Mouse (Mus musculus): ENCODE measurements around the gene Mtif2. TPM values are rescaled to one million over a fixed set of nuclear protein-coding genes. Genes with fewer than 3 reads are reported as not detected.

Gene Mtif2
- polyA plus RNA-seq (2012; rRNA removed): 8.3 and 8.5 TPM in 2 replicates

GRCm38 (mm10) chr11:29525988-29526794 is at the start of gene Mtif2:
Gene Mtif2 (plus strand): TSS chr11:29526408.

DNA sequence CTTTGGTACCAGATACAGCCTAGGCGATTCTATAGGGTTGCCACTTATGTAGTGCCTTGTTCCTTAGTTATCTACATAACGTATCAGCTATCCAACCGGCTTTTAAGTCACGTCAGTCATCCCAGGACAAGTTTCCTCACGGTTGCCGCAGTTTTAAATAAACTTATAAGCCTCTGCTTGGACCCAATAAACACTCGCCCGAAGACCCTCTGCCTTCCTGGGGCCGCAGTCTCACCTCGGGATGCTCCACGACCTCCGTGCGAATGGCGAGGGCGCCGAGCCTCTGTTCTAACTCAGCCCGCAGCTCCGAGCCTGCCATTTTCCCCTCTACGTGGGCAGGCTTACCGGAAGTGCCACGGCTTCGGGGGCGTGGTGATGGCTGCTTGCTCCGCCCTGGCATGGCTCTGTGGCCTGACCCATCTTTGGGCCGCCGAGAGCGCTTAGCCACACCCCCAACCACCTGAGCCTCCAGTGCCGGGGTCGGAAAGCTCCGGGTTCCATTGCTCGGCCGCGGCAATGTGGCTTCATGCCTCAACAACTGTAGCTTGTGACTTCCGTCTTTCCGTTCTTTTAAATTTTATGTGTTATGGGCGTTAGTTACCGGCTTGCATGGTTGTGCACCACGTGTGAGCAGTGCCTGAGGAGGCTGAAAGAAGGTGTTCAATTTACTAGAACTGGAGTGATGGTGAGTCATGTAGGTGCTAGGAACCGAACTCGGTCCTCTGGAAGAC is 11.4 kb upstream of the Mtif2 start, which contains the start of gene Prorsd1:
TSS of gene Prorsd1 (minus strand) at position 352 of the 731 bp plus-strand sequence.

DNA sequence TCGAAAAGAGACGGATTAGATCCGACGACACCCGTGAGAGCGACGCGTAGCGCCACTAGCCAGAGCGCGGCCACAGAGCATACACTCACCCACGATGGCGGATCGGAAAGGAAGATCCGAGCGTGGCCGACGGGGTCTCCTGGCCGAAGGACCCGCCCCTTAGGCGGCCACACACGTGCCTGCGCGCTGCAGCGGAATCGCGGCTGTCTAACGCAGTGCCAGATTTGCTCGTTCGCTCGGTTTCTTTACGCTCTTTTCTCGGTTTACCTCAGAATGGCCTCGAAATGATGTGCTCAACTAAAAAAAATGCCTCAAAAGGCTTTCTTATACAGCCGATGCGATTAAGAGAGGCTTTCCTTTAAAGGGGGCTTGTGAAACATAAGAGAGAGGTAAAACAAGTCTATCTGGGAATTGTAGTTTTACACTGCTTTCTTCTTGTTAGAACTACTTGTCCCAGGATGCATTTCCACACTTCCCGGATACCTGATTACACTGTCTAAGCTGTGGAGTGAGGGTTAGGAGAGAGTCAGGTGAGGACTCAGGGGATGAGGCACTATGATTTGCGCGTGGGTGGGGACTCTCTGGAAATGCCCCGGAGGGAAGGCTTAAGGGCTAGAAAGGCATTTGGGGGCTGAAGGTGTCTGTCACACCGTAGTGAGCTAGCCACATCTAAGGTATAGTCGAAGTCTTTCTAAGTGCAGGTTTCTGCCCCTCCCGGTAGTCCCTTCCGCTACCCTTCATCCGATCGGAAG is 21.7 kb downstream of the Mtif2 start, which contains the start of the genes Clhc1 and Rps27a:
TSS of gene Clhc1 (plus strand) at position 199 of the 752 bp plus-strand sequence.
TSS of gene Rps27a (minus strand) at position 358 of the 752 bp plus-strand sequence.

Other genes with a start within 250 kb of the Mtif2 start
- 4.4 and 6.3 TPM in 2 replicates for gene Ccdc88a, start 152.8 kb upstream of the Mtif2 start, polyA plus RNA-seq (2012; rRNA removed)
- gene Prorsd1, start 11.4 kb upstream of the Mtif2 start, polyA plus RNA-seq (2012; rRNA removed): 0.59 and 0.78 TPM in 2 replicates
- not detected in 2 replicates for gene Clhc1, start 21.5 kb downstream of the Mtif2 start, polyA plus RNA-seq (2012; rRNA removed)
- gene Rps27a, start 21.7 kb downstream of the Mtif2 start, polyA plus RNA-seq (2012; rRNA removed): 34.2 and 53.3 TPM in 2 replicates
- gene Rtn4, start 166.5 kb downstream of the Mtif2 start, polyA plus RNA-seq (2012; rRNA removed): 162 and 224 TPM in 2 replicates